Mouse (Mus musculus): ENCODE measurements around the gene Gatm. TPM values are rescaled to one million over a fixed set of nuclear protein-coding genes. Genes with fewer than 3 reads are reported as not detected.

Gatm gene
- polyA plus RNA-seq, 1 experiment from 2014 or later, result 19.1 TPM

DNA sequence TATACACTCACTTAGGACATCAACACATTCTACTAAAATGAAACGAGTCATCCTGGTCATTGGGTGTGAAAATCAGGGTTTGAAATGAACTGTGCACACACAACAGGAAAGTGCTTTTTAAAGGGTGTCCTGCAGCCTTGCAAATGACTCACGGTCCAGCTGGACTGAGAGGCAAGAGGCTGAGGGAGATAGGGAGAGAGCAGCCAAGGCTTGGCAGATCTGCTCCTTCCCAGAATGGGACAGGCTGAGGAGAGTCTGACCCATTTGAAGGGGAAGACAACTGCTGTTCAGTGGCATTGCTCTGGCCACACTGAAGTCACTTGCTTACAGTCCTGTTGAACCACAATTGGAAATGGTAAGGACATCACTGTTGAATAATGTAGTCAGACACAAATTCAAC is 11.4 kb downstream of the Gatm start:
- H3K36me3 ChIP-seq, result no peaks in the 10 kb centered on the region
- no peak overlapping the region for H3K9ac ChIP-seq
- no peak overlapping the region for H3K4me3 ChIP-seq
- 83% methylated on average over 2 of the region's 2 CpGs for WGBS
- no peaks in the 10 kb centered on the region for H3K9me3 ChIP-seq
- no peaks in the 10 kb centered on the region for H3K4me1 ChIP-seq
- H3K27me3 ChIP-seq (replicated peaks), result no peaks in the 10 kb centered on the region
- H3K4me2 ChIP-seq (replicated peaks), result no peak overlapping the region
- no peak overlapping the region for H3K27ac ChIP-seq
- ATAC-seq (ENCODE audit: low FRiP score, low read depth), result no peak

DNA sequence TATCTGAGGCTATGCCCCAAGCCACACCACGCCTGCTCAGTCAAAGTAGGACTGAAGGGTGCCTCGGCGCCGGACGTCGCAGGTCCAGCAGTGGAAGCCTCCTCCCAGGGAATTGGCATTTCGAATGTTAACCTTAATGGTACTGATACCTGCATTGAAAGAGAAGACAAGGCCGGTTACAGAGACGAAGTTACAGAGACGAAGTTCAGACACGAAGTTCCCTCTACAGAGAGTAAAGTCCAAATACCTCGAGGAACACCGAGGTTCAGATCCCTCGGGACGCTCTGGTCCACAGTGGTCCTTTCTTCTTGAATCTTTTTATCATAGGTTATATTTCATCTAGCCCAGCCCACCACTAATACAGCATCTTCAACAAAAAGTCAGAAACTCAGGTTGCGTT is 15.6 kb downstream of the Gatm start:
- H3K4me3 ChIP-seq, result no peak overlapping the region
- no peak for ATAC-seq (ENCODE audit: low FRiP score, low read depth)
- no peak overlapping the region for H3K4me2 ChIP-seq (replicated peaks)
- H3K9ac ChIP-seq, result no peak overlapping the region
- no peaks in the 10 kb centered on the region for H3K4me1 ChIP-seq
- WGBS, result 94% methylated on average over 16 of the region's 16 CpGs
- no peaks in the 10 kb centered on the region for H3K9me3 ChIP-seq
- no peaks in the 10 kb centered on the region for H3K36me3 ChIP-seq
- H3K27ac ChIP-seq, result no peak overlapping the region
- H3K27me3 ChIP-seq (replicated peaks), result no peaks in the 10 kb centered on the region

DNA sequence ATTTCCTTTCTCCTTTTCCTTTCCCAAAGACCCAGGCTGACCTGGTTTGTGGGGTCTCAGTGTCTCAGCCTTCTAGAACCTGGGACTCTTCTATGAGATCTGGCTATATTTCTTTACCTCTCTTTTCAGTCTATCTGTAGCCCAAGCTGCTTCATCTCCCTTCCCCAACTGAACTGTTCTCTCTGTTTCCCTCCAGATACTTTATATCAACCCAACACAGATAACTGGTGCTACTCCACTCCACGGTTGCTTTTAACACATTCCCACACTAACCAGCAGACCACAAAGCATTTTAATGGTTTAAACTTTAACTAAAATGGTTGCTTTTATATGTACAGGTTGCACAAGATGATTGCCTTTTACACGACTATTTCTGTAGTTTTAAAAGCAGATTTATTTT is 19.9 kb downstream of the Gatm start:
- Histone ChIP-seq H3K4me1 (no peaks in the 10 kb centered on the region), H3K9ac (no peak overlapping the region), H3K4me3 (no peak overlapping the region), H3K36me3 (no peaks in the 10 kb centered on the region), H3K9me3 (no peaks in the 10 kb centered on the region), H3K4me2 (replicated peaks) (no peak overlapping the region), H3K27ac (no peak overlapping the region), H3K27me3 (replicated peaks) (no peaks in the 10 kb centered on the region)
- ATAC-seq (ENCODE audit: low FRiP score, low read depth), result no peak
- 75% methylated on average over 2 of the region's 2 CpGs for WGBS

DNA sequence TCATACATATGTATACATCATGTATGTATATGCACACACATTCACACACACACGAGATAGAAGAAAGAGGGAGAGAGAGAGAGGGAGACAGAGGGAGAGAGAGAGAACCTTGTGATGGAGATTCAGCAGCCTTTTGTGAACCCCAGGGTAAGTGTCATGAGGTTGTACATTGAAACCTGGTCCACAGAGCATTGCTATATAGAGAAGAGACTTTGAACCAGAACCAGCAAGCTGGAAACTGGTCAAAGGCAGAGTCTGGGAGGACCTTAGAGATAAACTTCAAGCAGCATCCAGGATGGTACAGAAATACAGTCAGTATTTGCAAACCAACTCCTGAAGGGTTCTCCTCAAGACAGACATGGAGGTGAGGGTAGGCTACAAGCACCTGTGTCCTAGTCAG is 20.8 kb downstream of the Gatm start:
- H3K9ac ChIP-seq, result no peak overlapping the region
- no peak overlapping the region for H3K4me3 ChIP-seq
- no peaks in the 10 kb centered on the region for H3K36me3 ChIP-seq
- ATAC-seq (ENCODE audit: low FRiP score, low read depth), result no peak
- H3K4me1 ChIP-seq, result no peaks in the 10 kb centered on the region
- H3K27me3 ChIP-seq (replicated peaks), result no peaks in the 10 kb centered on the region
- no peaks in the 10 kb centered on the region for H3K9me3 ChIP-seq
- H3K4me2 ChIP-seq (replicated peaks), result no peak overlapping the region
- no peak overlapping the region for H3K27ac ChIP-seq
- WGBS, result 79% methylated on average over 1 of the region's 1 CpGs

DNA sequence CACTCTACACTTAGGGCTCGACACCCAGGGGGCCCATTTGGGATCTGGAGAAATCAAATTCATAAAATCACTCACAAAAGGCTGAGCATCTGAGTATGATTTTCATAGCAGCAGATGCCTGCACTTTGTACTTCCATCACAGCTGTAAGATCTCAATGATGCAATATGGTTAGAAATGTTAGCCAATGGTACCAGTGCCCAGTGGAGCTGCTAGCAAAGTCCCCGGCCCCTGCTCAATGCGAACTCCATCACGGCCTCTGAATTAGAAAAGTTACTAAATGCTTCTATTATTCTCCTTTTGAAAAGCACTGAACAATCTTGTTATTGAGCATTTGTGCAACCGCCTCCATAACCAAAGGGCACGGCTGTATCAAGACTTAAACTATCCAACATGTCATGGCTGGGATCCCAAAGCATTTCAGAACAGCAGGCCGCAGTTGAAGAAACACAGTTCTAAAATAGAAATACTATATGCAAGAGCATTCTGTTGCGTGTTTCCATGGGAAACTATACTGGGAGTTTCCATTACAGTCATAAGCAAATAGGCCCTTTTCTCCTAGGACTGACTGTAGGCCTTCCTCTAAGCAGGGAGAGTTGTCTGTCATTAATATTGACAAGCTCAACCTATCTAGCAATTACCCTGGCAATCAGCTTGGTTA is 23.1 kb downstream of the Gatm start:
- Histone ChIP-seq H3K9ac (no peak overlapping the region), H3K27ac (no peak overlapping the region), H3K4me3 (no peak overlapping the region), H3K27me3 (replicated peaks) (no peaks in the 10 kb centered on the region), H3K9me3 (no peaks in the 10 kb centered on the region), H3K4me1 (no peaks in the 10 kb centered on the region), H3K4me2 (replicated peaks) (no peak overlapping the region), H3K36me3 (no peaks in the 10 kb centered on the region)
- no peak for ATAC-seq (ENCODE audit: low FRiP score, low read depth)
- 85% methylated on average over 8 of the region's 8 CpGs for WGBS

DNA sequence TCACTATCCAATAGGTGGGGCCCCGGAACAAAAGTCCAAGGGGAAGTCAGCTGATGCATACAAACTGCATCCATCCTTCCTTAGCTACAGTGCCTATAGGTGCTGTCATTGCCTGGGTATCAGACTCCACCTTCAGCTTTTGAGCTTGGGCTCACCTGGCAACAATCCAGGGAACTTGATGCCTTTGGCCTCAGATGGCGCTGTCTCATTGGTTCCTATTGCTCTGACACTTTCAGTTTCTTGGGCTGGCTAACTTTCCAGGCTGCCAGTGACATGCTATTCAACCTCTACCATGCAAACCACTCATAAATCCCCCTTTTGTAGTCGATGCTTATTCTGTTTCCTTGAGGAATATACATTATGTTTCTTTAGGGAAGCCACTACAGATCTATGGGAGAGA is 24.8 kb downstream of the Gatm start:
- ATAC-seq (ENCODE audit: low FRiP score, low read depth), result no peak
- no peak overlapping the region for H3K4me2 ChIP-seq (replicated peaks)
- H3K4me1 ChIP-seq, result no peaks in the 10 kb centered on the region
- no peak overlapping the region for H3K9ac ChIP-seq
- WGBS, result 76% methylated on average over 3 of the region's 3 CpGs
- no peak overlapping the region for H3K27ac ChIP-seq
- no peaks in the 10 kb centered on the region for H3K27me3 ChIP-seq (replicated peaks)
- no peaks in the 10 kb centered on the region for H3K36me3 ChIP-seq
- H3K9me3 ChIP-seq, result no peaks in the 10 kb centered on the region
- no peak overlapping the region for H3K4me3 ChIP-seq

DNA sequence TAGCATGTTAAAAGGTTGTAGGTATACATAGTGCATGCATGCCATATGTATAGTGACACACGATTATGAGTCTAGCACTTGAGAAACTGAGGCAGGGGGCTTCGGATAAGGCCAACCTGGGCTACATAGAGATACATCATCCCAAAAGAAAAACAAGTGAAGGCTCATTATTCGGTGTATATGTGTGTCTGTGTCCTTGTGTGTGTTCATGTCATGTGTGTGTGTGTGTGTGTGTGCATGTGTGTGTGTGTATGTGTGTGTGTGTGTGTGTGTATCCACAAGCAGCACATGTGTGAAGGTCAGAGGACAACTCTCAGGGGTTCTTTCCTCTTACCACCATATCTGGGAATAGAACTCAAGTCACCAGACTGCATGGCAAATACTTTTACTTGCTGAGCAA is 28.8 kb downstream of the Gatm start:
- H3K27ac ChIP-seq, result no peak overlapping the region
- ATAC-seq (ENCODE audit: low FRiP score, low read depth), result no peak
- no peaks in the 10 kb centered on the region for H3K27me3 ChIP-seq (replicated peaks)

DNA sequence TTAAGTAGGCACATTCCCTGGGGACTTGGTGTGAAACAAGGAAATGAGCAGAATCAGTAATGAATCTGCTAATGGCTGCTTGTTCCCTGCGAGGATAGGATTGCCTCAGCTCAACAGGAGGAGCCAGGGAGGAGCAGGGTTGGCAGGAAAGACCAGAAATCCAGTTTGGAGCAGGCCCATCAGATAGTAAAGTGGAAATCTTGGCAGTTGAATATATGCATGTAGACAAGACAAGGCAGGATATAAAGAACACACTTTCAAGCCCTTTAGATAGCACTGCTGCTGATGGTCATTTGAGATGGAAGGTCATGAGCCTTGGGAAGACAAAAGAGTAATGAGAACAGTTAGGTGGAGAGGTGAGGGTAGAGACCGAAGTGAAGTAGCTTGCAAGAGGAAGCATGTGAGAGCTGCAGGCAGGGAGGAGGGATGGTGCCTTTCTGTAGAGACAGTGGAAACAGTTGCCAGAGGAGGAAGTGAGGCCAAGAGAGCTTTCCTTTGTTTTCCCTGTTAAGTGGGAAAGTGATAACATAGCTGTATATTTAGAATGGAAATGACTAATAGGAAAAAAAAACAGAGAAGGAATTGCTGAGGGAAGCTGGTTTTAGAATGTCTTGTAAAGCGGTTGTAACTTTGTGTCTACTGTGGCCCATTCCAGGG is 29.6 kb downstream of the Gatm start:
- Histone ChIP-seq H3K27me3 (replicated peaks) (no peaks in the 10 kb centered on the region), H3K9ac (no peak overlapping the region), H3K4me1 (no peaks in the 10 kb centered on the region), H3K27ac (no peak overlapping the region), H3K9me3 (no peaks in the 10 kb centered on the region), H3K4me3 (no peak overlapping the region), H3K4me2 (replicated peaks) (no peak overlapping the region), H3K36me3 (no peaks in the 10 kb centered on the region)
- no peak for ATAC-seq (ENCODE audit: low FRiP score, low read depth)
- WGBS, result 64% methylated on average over 3 of the region's 3 CpGs

More for the DNA sequence above, 28.8 kb downstream of the Gatm start:
- H3K36me3 ChIP-seq, result no peaks in the 10 kb centered on the region
- H3K9ac ChIP-seq, result no peak overlapping the region
- H3K9me3 ChIP-seq, result no peaks in the 10 kb centered on the region
- 91% methylated on average over 3 of the region's 3 CpGs for WGBS
- H3K4me3 ChIP-seq, result no peak overlapping the region
- no peaks in the 10 kb centered on the region for H3K4me1 ChIP-seq
- no peak overlapping the region for H3K4me2 ChIP-seq (replicated peaks)

DNA sequence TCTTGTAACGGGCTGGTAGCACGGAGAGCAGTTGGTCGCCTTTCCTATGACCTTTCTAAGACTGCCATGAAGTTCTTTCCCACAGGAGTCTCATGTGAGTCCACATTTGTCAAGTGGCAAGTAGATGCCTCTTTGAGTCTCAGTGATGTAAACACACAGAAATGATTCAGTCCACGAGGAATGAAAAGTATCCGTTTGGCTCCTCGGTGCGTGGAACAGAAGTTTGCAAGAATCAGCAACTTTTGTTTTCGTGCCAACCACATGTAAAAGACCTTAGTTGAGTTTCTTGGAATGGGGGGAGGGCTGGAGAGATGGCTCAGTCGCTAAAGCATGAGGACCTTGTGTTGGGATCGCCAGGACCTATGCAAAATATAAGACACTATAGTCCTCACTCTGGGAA is 30.7 kb downstream of the Gatm start:
- Histone ChIP-seq H3K27me3 (replicated peaks) (no peaks in the 10 kb centered on the region), H3K36me3 (no peaks in the 10 kb centered on the region), H3K9me3 (no peaks in the 10 kb centered on the region), H3K9ac (no peak overlapping the region), H3K4me1 (no peaks in the 10 kb centered on the region), H3K4me2 (replicated peaks) (no peak overlapping the region), H3K4me3 (no peak overlapping the region), H3K27ac (no peak overlapping the region)
- WGBS, result 83% methylated on average over 10 of the region's 10 CpGs
- ATAC-seq (ENCODE audit: low FRiP score, low read depth), result no peak

DNA sequence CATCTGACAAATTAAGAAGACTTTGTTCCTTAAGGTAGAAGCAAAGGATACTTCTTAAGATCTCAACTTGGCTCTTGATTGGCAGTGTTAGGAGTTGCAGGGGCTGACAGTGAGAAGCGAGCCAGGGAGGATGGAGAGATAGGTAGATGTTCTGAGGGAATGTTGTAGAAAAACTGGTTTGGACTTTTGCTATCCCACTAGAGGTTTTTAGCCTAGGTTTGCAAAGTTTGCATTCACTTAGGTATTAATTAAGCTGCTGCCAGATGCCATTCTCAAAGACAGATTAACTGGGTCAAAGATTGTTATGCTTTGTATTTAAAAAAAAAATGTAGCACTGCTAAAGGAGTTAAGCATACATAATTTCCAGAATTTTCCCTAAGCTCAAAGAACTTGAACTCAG is 33.8 kb downstream of the Gatm start:
- Histone ChIP-seq H3K36me3 (no peaks in the 10 kb centered on the region), H3K9ac (no peak overlapping the region), H3K27me3 (replicated peaks) (no peaks in the 10 kb centered on the region), H3K4me2 (replicated peaks) (no peak overlapping the region), H3K9me3 (no peaks in the 10 kb centered on the region), H3K27ac (no peak overlapping the region), H3K4me1 (no peaks in the 10 kb centered on the region), H3K4me3 (no peak overlapping the region)
- 87% methylated on average over 1 of the region's 1 CpGs for WGBS
- ATAC-seq (ENCODE audit: low FRiP score, low read depth), result no peak

DNA sequence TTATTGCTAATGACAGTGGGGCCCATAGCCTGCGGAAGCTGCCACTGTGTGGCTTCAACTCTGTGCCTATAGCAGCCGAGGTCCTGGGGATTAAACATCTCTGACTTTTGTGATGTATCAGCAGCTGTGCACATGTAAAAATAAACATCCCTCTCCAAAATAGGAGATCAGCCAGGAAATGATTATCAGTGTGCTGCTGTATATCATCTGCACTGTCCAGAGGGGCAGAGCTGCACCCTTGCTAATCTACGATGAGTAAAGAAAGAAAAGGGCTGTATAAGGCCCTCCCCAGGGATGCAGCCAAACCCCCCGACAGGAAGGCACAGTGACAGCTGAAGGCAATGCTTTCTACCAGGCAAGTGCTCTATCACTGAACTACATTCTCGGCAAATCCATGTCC is 34.8 kb downstream of the Gatm start:
- Histone ChIP-seq H3K36me3 (no peaks in the 10 kb centered on the region), H3K4me3 (no peak overlapping the region), H3K27me3 (replicated peaks) (no peaks in the 10 kb centered on the region), H3K4me1 (no peaks in the 10 kb centered on the region), H3K4me2 (replicated peaks) (no peak overlapping the region), H3K27ac (no peak overlapping the region), H3K9ac (no peak overlapping the region), H3K9me3 (no peaks in the 10 kb centered on the region)
- no peak for ATAC-seq (ENCODE audit: low FRiP score, low read depth)
- 60% methylated on average over 5 of the region's 5 CpGs for WGBS

DNA sequence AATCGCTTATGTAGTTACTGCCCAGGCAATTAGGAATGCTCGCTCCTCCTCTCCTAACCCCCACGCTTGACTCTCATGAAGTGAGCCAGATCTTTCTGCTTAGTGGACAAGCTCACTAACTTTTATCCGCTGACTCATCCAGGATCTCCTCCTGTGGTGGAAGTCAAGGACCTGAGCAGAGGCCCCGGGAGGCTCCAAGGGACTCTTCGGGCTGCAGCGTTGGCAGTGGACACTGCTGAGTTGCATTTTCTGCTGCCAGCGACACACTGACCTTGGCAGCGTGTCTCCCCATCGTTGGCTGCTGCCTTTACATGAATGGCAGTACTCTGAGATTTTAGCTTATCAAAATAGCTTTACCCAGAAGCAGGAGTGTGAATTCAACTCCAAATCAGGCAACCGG is 35.6 kb downstream of the Gatm start:
- Histone ChIP-seq H3K9me3 (no peaks in the 10 kb centered on the region), H3K4me3 (no peak overlapping the region), H3K36me3 (no peaks in the 10 kb centered on the region), H3K27ac (no peak overlapping the region), H3K9ac (no peak overlapping the region), H3K4me2 (replicated peaks) (no peak overlapping the region), H3K27me3 (replicated peaks) (no peaks in the 10 kb centered on the region), H3K4me1 (no peaks in the 10 kb centered on the region)
- 82% methylated on average over 11 of the region's 11 CpGs for WGBS
- no peak for ATAC-seq (ENCODE audit: low FRiP score, low read depth)

DNA sequence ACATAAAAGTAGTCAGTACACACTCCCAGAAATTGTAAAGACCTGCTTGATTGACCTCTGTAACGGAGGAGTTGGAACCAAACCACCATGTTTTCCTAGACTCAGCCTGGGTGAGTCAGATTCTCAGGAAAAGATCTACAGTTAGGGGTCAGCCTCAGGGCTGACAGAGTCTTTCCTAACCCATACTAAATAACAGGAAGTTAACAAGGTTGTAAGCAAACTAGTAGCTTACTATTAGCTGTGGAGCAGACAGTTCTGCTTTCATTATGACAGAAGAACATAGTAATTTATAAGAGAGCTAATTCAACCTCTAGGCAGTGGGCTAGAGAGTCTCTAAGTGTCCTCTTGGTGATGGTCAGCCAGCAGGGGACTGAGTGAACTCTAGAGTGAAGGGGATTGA is 38.7 kb downstream of the Gatm start:
- H3K27ac ChIP-seq, result no peak overlapping the region
- H3K9me3 ChIP-seq, result no peaks in the 10 kb centered on the region
- no peak overlapping the region for H3K4me3 ChIP-seq
- no peak overlapping the region for H3K9ac ChIP-seq
- 74% methylated on average over 1 of the region's 1 CpGs for WGBS
- ATAC-seq (ENCODE audit: low FRiP score, low read depth), result no peak
- H3K27me3 ChIP-seq (replicated peaks), result no peaks in the 10 kb centered on the region
- no peak overlapping the region for H3K4me2 ChIP-seq (replicated peaks)
- no peaks in the 10 kb centered on the region for H3K4me1 ChIP-seq
- H3K36me3 ChIP-seq, result no peaks in the 10 kb centered on the region
